Mouse (Mus musculus) forebrain, postnatal 0 days (tissue): ENCODE results near the gene Ltv1. TPM values are rescaled to one million over a fixed set of nuclear protein-coding genes. Genes with fewer than 3 reads are reported as not detected.
"Not testable (repeated sequence)": the region's sequence is repeated elsewhere in the genome, so short reads cannot be mapped to it uniquely, and the experiment has no call there.

Experiments used
- ATAC-seq: fragments of 200-750 bp; cut with Nextera tagmentation; 2 replicates; pipeline ENCODE4 v1.8.0; 2017; ENCODE audit warnings: mild to moderate bottlenecking, moderate library complexity
- DNase-seq: peaks from one replicate; pipeline ENCODE4 v3.0.0-alpha.2; 2015
- H3K27ac ChIP-seq: fragments of 300-500 bp; sonication (generic); 2 replicates; pipeline ENCODE4 v1.5.1; 2014; ENCODE audit warnings: low read depth, mild to moderate bottlenecking, antibody characterized with exemption, low read length, moderate library complexity, mixed read lengths
- H3K27me3 ChIP-seq: fragments of 300-500 bp; sonication (generic); 2 replicates; pipeline ENCODE4 v1.6.1; 2014; ENCODE audit warnings: mild to moderate bottlenecking, low read length, mixed read lengths; ENCODE audit not compliant: insufficient read depth
- H3K36me3 ChIP-seq: fragments of 300-500 bp; sonication (generic); 2 replicates; pipeline ENCODE4 v1.6.1; 2014; ENCODE audit warnings: mild to moderate bottlenecking, moderate library complexity; ENCODE audit not compliant: insufficient read depth
- H3K4me1 ChIP-seq: fragments of 300-500 bp; sonication (generic); 2 replicates; pipeline ENCODE4 v1.6.1; 2014; ENCODE audit warnings: antibody characterized with exemption; ENCODE audit not compliant: insufficient read depth
- H3K4me2 ChIP-seq: fragments of 300-500 bp; sonication (generic); 2 replicates; pipeline ENCODE4 v1.6.1; 2014; ENCODE audit warnings: low read depth, mild to moderate bottlenecking, moderate library complexity
- H3K4me3 ChIP-seq: fragments of 300-500 bp; sonication (generic); 2 replicates; pipeline ENCODE4 v1.5.1; 2014; ENCODE audit warnings: low read depth, low read length, mixed read lengths
- H3K9ac ChIP-seq: fragments of 300-500 bp; sonication (generic); 2 replicates; pipeline ENCODE4 v1.6.1; 2014; ENCODE audit warnings: mild to moderate bottlenecking
- H3K9me3 ChIP-seq: fragments of 300-500 bp; sonication (generic); 2 replicates; pipeline ENCODE4 v1.6.1; 2016; ENCODE audit warnings: low read length
- CTCF ChIP-seq: sonication (generic); IDR thresholded peaks from 2 replicates; pipeline ENCODE4 v1.5.1; 2016; ENCODE audit warnings: antibody characterized with exemption, control low read depth, low read depth
- WGBS: fragments of 180-500 bp; shearing (Covaris S2); extraction: QIAGEN DNeasy Blood & Tissue Kit; methylation state at CpG from one replicate; pipeline ENCODE4 v1.1.7; 2014; 5-methylcytosine and 5-hydroxymethylcytosine counted together
- polyA plus RNA-seq: library from polyadenylated mRNA; unstranded; fragments of >200 nt; fragmentation: Nextera tagmentation; extraction: Ambion mirVana; gene quantifications from 2 replicates; pipeline ENCODE4 v1.2.1, GENCODE M21; 2015
- total RNA-seq: library from RNA; depleted of rRNA; stranded (reverse); fragments of >200 nt; gene quantifications from 2 replicates; pipeline ENCODE4 v1.2.3, GENCODE M21; 2014

Ltv1 gene
- total and polyA plus RNA-seq, 2 experiments from 2014 or later: 11.3 to 27.9 TPM

DNA sequence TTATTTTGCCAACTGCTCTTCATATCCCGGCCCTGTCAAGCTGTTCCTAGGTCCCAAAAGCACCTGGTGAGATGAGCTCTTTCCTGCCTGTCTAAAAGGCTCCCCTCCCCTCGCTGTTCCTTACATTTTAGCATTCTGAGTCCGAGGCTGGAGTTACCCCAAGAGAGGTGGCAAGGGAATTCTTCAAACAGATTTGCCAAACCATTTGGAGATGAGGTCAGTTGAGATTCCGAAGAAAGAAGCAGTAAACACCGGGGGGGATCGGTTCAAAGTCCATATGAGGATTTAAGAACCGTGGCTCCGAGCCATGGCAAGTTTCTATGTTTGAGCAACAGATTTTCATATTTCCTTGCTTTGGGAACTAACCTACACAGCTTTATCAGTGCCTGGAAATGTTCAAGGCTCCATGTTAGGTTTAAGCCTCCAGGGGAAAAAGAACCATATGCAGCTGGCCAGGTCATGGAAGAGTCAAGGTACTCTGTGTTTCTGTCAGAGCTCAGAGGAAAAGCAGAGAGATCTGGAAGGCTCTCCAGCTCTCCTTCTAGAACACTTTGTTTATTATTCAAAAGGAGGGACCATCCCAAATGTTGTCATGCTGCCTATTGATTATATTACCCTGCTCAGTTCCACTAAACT is 4.0 kb upstream of the Ltv1 start:
- ATAC-seq: no peak
- Histone ChIP-seq H3K9ac (no peak overlapping the region), H3K4me3 (no peak overlapping the region), H3K27ac (no peak overlapping the region), H3K4me1 (0 out of 2 replicates have a peak, but pooled peaks cover 6% of the 10 kb centered on the region), H3K4me2 (no peak overlapping the region), H3K27me3 (no peaks in the 10 kb centered on the region), H3K36me3 (no peaks in the 10 kb centered on the region), H3K9me3 (no peaks in the 10 kb centered on the region)
- no peak for TF ChIP-seq CTCF
- DNase-seq: no peak
- 83% methylated on average over 8 of the region's 8 CpGs for WGBS

DNA sequence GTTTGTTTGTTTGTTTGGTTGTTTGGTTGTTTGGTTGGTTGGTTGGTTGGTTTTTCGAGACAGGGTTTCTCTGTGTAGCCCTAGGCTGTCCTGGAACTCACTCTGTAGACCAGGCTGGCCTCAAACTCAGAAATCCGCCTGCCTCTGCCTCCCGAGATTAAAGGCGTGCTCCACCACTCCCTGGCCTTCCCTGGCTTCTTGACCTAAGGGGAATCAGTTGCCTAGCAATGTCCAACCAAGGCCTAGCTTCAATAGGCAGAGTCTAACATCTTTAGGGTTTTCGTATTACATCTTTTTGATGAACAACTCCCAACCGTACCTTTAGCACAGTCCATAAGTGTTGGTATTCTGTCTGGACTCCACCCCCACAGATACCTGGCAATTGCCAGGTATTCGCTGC is 528 bp upstream of the Ltv1 start:
- H3K4me1 ChIP-seq, H3K27ac ChIP-seq, ATAC-seq, H3K9me3 ChIP-seq, H3K27me3 ChIP-seq, DNase-seq, H3K9ac ChIP-seq: not testable (repeated sequence)
- WGBS: 87% methylated on average over 7 of the region's 7 CpGs
- H3K36me3 ChIP-seq: peaks cover 12% of the 10 kb centered on the region; the same call in 1 of the 2 replicates
- H3K4me2 ChIP-seq: peak overlapping the region; percentile 65
- peak overlapping the region; percentile 89 for H3K4me3 ChIP-seq

DNA sequence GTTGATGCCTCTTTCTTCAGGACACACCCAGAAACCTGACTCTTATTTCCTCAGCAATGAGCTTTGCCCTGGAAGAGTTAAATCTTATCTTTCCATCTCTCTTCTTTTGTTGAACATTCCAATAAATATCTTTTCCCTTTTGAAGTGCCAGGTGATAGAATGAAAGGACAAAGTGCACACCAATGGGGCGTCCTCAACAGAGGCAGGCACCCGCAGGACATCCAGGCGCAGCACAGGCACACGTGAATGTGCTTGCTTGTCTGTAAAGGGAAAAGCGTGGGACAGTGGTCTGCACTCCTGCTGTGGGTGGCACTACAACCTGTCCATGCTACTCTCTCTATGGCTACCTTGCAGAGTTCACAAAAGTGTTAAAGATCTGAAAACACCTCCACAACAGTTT is 3.1 kb downstream of the Ltv1 start:
- no peak for ATAC-seq
- TF ChIP-seq CTCF: no peak
- Histone ChIP-seq H3K4me2 (no peak overlapping the region), H3K27me3 (no peaks in the 10 kb centered on the region), H3K9ac (no peak overlapping the region), H3K4me3 (no peak overlapping the region), H3K4me1 (0 out of 2 replicates have a peak, but pooled peaks cover 7% of the 10 kb centered on the region), H3K36me3 (peaks cover 31% of the 10 kb centered on the region), H3K9me3 (no peaks in the 10 kb centered on the region), H3K27ac (no peak overlapping the region)
- no peak for DNase-seq
- WGBS: 95% methylated on average over 5 of the region's 5 CpGs

DNA sequence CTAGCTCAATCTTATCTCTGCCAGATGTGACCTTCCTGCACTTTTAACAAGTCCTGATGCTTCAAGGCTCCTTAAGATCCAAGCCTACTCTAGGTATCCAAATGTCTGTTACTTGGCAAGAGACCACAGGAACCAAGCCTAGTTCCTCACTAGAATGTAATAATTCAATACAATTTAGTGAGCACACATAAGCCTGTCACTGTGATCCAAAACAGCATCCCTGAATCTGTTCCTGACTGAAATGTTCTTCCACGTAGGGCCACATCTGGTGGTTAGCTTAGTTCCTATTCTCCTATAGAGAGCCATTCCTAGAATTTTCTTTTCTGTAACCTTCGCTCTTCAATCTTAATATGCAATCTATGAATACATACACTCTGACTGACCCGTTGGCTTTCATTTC is 6.2 kb downstream of the Ltv1 start:
- Histone ChIP-seq H3K4me1 (no peaks in the 10 kb centered on the region), H3K9ac (no peak overlapping the region), H3K4me3 (no peak overlapping the region), H3K27ac (no peak overlapping the region), H3K36me3 (peaks cover 38% of the 10 kb centered on the region), H3K4me2 (no peak overlapping the region), H3K27me3 (no peaks in the 10 kb centered on the region), H3K9me3 (no peaks in the 10 kb centered on the region)
- TF ChIP-seq CTCF: no peak
- ATAC-seq (no peak), DNase-seq (no peak)
- 95% methylated on average over 3 of the region's 3 CpGs for WGBS

DNA sequence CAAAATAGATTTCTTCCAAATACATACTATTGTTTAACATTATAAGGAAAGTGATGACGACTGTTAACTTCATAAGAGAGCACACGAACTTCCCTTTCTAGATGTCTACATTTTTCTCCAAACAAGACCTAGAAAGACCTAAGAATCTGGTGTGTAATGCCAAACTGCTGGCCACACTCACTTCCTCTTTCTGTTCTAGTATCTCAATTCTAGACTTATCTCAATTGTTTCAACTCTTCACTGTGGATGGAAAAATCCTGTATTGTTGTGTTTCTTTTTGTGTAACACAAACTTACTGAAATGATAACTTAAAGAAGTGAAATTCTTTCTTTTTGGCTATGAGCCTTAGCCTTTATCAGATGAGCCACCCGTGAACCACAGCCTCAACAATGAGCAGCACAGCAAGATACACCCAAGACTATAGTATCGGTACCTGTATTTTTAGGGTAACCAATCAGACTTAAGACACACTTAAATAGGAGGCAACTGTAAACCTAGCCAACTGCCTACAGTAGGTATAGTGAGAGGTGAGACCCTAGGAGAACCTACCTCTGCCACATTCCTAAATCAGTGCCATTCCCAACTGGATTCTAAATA is 8.7 kb downstream of the Ltv1 start:
- Histone ChIP-seq H3K4me2 (no peak overlapping the region), H3K9ac (no peak overlapping the region), H3K4me3 (no peak overlapping the region), H3K4me1 (no peaks in the 10 kb centered on the region), H3K27ac (no peak overlapping the region), H3K9me3 (no peaks in the 10 kb centered on the region), H3K36me3 (peaks cover 50% of the 10 kb centered on the region), H3K27me3 (no peaks in the 10 kb centered on the region)
- TF ChIP-seq CTCF: no peak
- DNase-seq: no peak
- ATAC-seq: no peak
- 94% methylated on average over 4 of the region's 4 CpGs for WGBS

DNA sequence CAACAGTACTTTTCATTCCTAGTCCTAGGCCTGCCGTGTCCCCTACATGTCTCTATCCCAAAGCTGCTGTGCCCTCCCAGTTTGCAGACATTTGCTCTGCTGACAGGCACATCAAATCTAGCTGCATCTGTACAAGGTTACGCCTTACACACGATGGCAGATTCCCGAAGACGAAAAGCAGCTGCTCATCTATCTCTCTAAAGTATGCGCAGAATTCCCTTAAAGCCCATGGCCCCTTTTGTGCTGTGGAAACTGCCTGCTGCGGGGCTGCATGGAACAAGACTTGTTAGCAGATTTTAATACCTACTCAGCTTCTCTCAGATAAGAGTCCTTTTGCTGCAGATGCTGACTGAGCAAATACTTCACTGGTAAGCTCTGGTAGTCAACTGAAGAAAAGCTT is 12.8 kb downstream of the Ltv1 start:
- no peaks in the 10 kb centered on the region for H3K9me3 ChIP-seq
- H3K4me1 ChIP-seq: no peaks in the 10 kb centered on the region
- ATAC-seq (no peak), DNase-seq (no peak)
- no peak for TF ChIP-seq CTCF
- no peak overlapping the region for H3K27ac ChIP-seq
- H3K27me3 ChIP-seq: no peaks in the 10 kb centered on the region
- 93% methylated on average over 7 of the region's 7 CpGs for WGBS
- H3K4me2 ChIP-seq: no peak overlapping the region
- peaks cover 57% of the 10 kb centered on the region for H3K36me3 ChIP-seq
- no peak overlapping the region for H3K4me3 ChIP-seq
- H3K9ac ChIP-seq: no peak overlapping the region

DNA sequence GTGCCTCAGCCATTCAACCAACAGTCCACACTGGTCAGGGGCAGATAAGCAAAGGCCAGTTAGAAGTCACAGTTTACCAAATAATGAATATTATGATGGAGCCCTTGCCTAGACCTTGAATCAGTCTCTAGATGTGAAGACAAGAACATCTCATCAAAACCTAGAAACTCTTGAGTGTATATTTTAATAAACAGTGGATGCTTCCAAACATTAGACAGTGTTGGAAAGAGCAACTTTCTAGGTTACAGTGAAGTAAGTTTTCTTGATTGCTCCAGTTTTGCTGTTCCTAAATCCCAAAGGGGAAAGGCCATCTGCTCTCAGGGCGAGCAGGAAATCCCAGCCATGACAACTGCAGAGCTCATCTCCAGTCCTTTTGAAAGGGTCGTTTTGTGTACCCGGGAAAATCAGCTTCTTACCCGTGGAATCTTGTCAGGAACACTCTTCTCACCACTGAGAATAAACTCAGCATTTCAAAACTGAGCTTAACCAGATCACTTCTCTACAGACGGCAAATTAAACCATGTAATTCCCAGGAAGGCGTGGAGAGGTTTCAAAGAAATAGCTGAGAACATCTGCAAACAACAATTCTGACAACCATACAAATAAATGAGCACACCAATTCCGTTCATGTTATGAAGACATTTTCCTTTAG is 14.9 kb downstream of the Ltv1 start, which contains the start of gene Zc2hc1b:
Zc2hc1b (minus strand) TSS at position 51 of the 652 bp plus-strand sequence.
- ATAC-seq: no peak
- peaks cover 55% of the 10 kb centered on the region for H3K36me3 ChIP-seq
- H3K27me3 ChIP-seq: no peaks in the 10 kb centered on the region

More for the DNA sequence above, 14.9 kb downstream of the Ltv1 start, which contains the start of gene Zc2hc1b:
- no peak for TF ChIP-seq CTCF
- H3K9me3 ChIP-seq: no peaks in the 10 kb centered on the region
- 88% methylated on average over 7 of the region's 7 CpGs for WGBS
- no peak for DNase-seq
- H3K4me3 ChIP-seq: no peak within 1 kb of the TSS
- H3K4me2 ChIP-seq: no peak within 1 kb of the TSS
- H3K9ac ChIP-seq: no peak within 1 kb of the TSS
- H3K27ac ChIP-seq: no peak within 1 kb of the TSS
- H3K4me1 ChIP-seq: no peaks in the 10 kb centered on the region
